Mouse (Mus musculus) thymus, adult 2 months (tissue): ENCODE data around the gene Spon1.

ENCODE experiments used
- CTCF ChIP-seq: fragments of 200-500 bp; IDR thresholded peaks from 2 replicates; pipeline ENCODE4 v1.5.1; 2012; ENCODE audit warnings: mild to moderate bottlenecking, control low read depth, low read length, moderate library complexity, borderline replicate concordance; ENCODE audit not compliant: control insufficient read depth, poor library complexity, insufficient read depth; ENCODE audit errors: extremely low read depth
- POLR2A ChIP-seq: fragments of 200-500 bp; IDR thresholded peaks from 2 replicates; pipeline ENCODE4 v1.6.1; 2012; ENCODE audit warnings: mild to moderate bottlenecking, low read length, control low read depth, moderate library complexity; ENCODE audit not compliant: control insufficient read depth, poor library complexity, insufficient read depth; ENCODE audit errors: extremely low read depth

DNA sequence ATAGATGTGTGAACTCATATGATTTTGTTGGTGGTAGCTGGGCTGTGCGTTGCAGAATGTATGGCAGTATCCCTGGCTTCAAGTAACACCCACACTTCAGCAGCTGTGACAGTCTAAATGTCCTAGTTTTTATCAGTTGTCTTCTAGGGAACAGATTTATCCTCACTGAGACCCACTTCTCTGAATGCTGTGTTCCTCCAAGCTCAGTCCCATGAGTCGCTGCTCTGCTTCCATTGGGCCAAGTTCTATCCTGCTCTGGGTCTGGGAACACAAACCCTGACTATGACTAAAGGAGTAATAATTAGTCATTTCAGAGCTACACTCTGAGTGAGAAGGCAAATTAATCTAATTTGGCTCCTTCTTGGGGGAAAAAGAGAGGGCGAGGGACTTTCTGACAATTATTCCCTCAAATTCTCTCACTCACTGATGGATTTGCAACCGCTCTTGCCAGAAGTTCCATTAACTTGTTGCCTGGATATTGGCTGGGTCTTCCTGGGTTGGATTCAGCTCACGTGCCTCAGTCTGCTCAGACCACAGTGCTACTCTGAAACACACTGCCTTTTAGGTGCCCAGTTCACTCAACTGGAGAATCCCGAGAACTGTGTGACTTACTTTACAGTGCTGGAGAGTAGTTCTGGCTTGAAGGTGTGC is 32.9 kb downstream of the Spon1 start:
- TF ChIP-seq POLR2A: no peak
- no peak for TF ChIP-seq CTCF
